32 mouse cellular contexts compared by ENCODE assay signal in genomic region chr12:36926225-36926624, GRCm38 (mm10).
DNase-seq lines count a peak whose midpoint lies in the region; ATAC-seq and TF ChIP-seq lines count a peak whose summit lies in the region.
"Had no signal": no experiment of that assay in that cellular context is flagged by ENCODE, and none has a peak within 500 bp of the region (broad histone marks: within the 10 kb centered on the region; RNA-seq: fewer than 3 reads in every experiment).

No protein-coding gene starts in this region.

- 0 out of 2 replicates have a peak, but pooled peaks have one; percentile 21 for TF ChIP-seq EP300 in heart, postnatal 0 days (IDR thresholded peaks at IDR 0.05; ENCODE audit: low read depth)

- H3K9me3 ChIP-seq in heart, postnatal 0 days (replicated peaks; ENCODE audit: control insufficient read depth, low read length), result no peaks in the 10 kb centered on the region
- H3K9me3 ChIP-seq in limb, embryonic 12.5 days, result no peaks in the 10 kb centered on the region
- no peaks in the 10 kb centered on the region for H3K9me3 ChIP-seq in limb, embryonic 10.5 days (replicated peaks)
- H3K9me3 ChIP-seq in forebrain, embryonic 11.5 days (ENCODE audit: control insufficient read depth, low read length), result no peaks in the 10 kb centered on the region
- H3K9me3 ChIP-seq: embryonic facial prominence, embryonic 12.5 days; forebrain, embryonic 10.5 days; heart, embryonic 10.5 days; heart, embryonic 15.5 days; liver, embryonic 15.5 days; midbrain, embryonic 12.5 days; neural tube, embryonic 12.5 days had no signal

- no peak overlapping the region for H3K27ac ChIP-seq in heart, postnatal 0 days (ENCODE audit: low read depth)
- 0 out of 2 replicates have a peak overlapping the region, but pooled peaks have one; percentile 23 for H3K27ac ChIP-seq in limb, embryonic 12.5 days
- H3K27ac ChIP-seq in limb, embryonic 10.5 days, result no peak overlapping the region
- H3K27ac ChIP-seq in forebrain, embryonic 11.5 days (ENCODE audit: low read depth, low read length), result no peak overlapping the region
- H3K27ac ChIP-seq: embryonic facial prominence, embryonic 12.5 days; forebrain, embryonic 10.5 days; heart, embryonic 10.5 days; heart, embryonic 15.5 days; hindbrain, embryonic 14.5 days; liver, embryonic 15.5 days; midbrain, embryonic 12.5 days; neural tube, embryonic 12.5 days; stomach, postnatal 0 days had no signal

- no peaks in the 10 kb centered on the region for H3K36me3 ChIP-seq in heart, postnatal 0 days (replicated peaks; ENCODE audit: control insufficient read depth, insufficient read depth, low read length)
- H3K36me3 ChIP-seq in limb, embryonic 12.5 days, result no peaks in the 10 kb centered on the region
- no peaks in the 10 kb centered on the region for H3K36me3 ChIP-seq in limb, embryonic 10.5 days
- no peaks in the 10 kb centered on the region for H3K36me3 ChIP-seq in forebrain, embryonic 11.5 days (ENCODE audit: control insufficient read depth, insufficient read depth, low read length)
- H3K36me3 ChIP-seq: embryonic facial prominence, embryonic 12.5 days; forebrain, embryonic 10.5 days; heart, embryonic 10.5 days; heart, embryonic 15.5 days; liver, embryonic 15.5 days; midbrain, embryonic 12.5 days; neural tube, embryonic 12.5 days had no signal

- no peak for TF ChIP-seq CTCF in heart, postnatal 0 days (IDR thresholded peaks at IDR 0.05; ENCODE audit: low read depth)

- H3K27me3 ChIP-seq in heart, postnatal 0 days (ENCODE audit: control insufficient read depth, insufficient read depth, low read length), result no peaks in the 10 kb centered on the region
- H3K27me3 ChIP-seq in limb, embryonic 12.5 days, result no peaks in the 10 kb centered on the region
- H3K27me3 ChIP-seq in limb, embryonic 10.5 days (ENCODE audit: low read depth, poor library complexity, severe bottlenecking), result no peaks in the 10 kb centered on the region
- no peaks in the 10 kb centered on the region for H3K27me3 ChIP-seq in forebrain, embryonic 11.5 days (ENCODE audit: control insufficient read depth, insufficient read depth, low read length)
- H3K27me3 ChIP-seq: embryonic facial prominence, embryonic 12.5 days; heart, embryonic 15.5 days; liver, embryonic 15.5 days; midbrain, embryonic 12.5 days; neural tube, embryonic 12.5 days had no signal

- 0 out of 2 replicates have a peak, but pooled peaks cover 8% of the 10 kb centered on the region for H3K4me1 ChIP-seq in heart, postnatal 0 days (ENCODE audit: control insufficient read depth, insufficient read depth)
- no peaks in the 10 kb centered on the region; the same call in 1 of the 2 replicates for H3K4me1 ChIP-seq in limb, embryonic 12.5 days (replicated peaks)
- H3K4me1 ChIP-seq in limb, embryonic 10.5 days, result peaks cover 15% of the 10 kb centered on the region
- H3K4me1 ChIP-seq in forebrain, embryonic 11.5 days (replicated peaks; ENCODE audit: control insufficient read depth, insufficient read depth, low read length), result no peaks in the 10 kb centered on the region
- H3K4me1 ChIP-seq: embryonic facial prominence, embryonic 12.5 days; heart, embryonic 10.5 days; liver, embryonic 15.5 days; midbrain, embryonic 12.5 days; neural tube, embryonic 12.5 days had no signal

- WGBS in heart, postnatal 0 days, result 39% methylated on average over 4 of the region's 4 CpGs
- WGBS in limb, embryonic 12.5 days, result 44% methylated on average over 4 of the region's 4 CpGs
- 51% methylated on average over 4 of the region's 4 CpGs for WGBS in limb, embryonic 10.5 days
- 84% methylated on average over 4 of the region's 4 CpGs for WGBS in forebrain, embryonic 11.5 days

- ATAC-seq in heart, postnatal 0 days (ENCODE audit: insufficient read depth, low read depth), result no peak
- no peak for ATAC-seq in limb, embryonic 12.5 days (ENCODE audit: insufficient number of reproducible peaks, insufficient read depth, low FRiP score, low TSS enrichment, low read depth)
- ATAC-seq in megakaryocyte progenitor cell, adult 5-6 weeks (replicated peaks; ENCODE audit: poor library complexity), result peak; percentile 84
- ATAC-seq in forebrain, embryonic 11.5 days (replicated peaks; ENCODE audit: low FRiP score), result no peak
- ATAC-seq: forebrain, postnatal 0 days had no signal

- no peak overlapping the region for H3K4me3 ChIP-seq in heart, postnatal 0 days (ENCODE audit: low read depth, low read length)
- no peak overlapping the region for H3K4me3 ChIP-seq in limb, embryonic 12.5 days (replicated peaks)
- H3K4me3 ChIP-seq in limb, embryonic 10.5 days, result no peak overlapping the region
- no peak overlapping the region for H3K4me3 ChIP-seq in forebrain, embryonic 11.5 days (ENCODE audit: low read depth, low read length)
- H3K4me3 ChIP-seq: embryonic facial prominence, embryonic 12.5 days; forebrain, embryonic 10.5 days; heart, embryonic 10.5 days; heart, embryonic 15.5 days; liver, embryonic 15.5 days; midbrain, embryonic 12.5 days; myocyte; neural tube, embryonic 12.5 days had no signal

- no peak overlapping the region for H3K4me2 ChIP-seq in heart, postnatal 0 days (ENCODE audit: low read depth, low read length)
- no peak overlapping the region for H3K4me2 ChIP-seq in limb, embryonic 12.5 days
- H3K4me2 ChIP-seq in forebrain, embryonic 11.5 days (ENCODE audit: low read depth, low read length, severe bottlenecking), result no peak overlapping the region
- H3K4me2 ChIP-seq: embryonic facial prominence, embryonic 12.5 days; heart, embryonic 15.5 days; hindbrain, embryonic 14.5 days; liver, embryonic 15.5 days; midbrain, embryonic 12.5 days; neural tube, embryonic 12.5 days had no signal

- intact Hi-C loops in heart, postnatal 25 days (cut with DNase I), result no loop called here
- intact Hi-C loops in left cerebral cortex, postnatal 4 days (cut with DNase I), result no loop called here

- no peak for DNase-seq in heart, postnatal 0 days (ENCODE audit: low spot score)
- DNase-seq in heart, postnatal 25 days (ENCODE audit: low spot score), result no peak
- DNase-seq in limb, embryonic 10.5 days (ENCODE audit: low spot score), result no peak
- peak; percentile 10 for DNase-seq in MEL-GATA-1-ER (ENCODE audit: extremely low read depth, low read depth)
- DNase-seq in forebrain, embryonic 11.5 days (ENCODE audit: low spot score), result no peak
- no peak for DNase-seq in left cerebral cortex, postnatal 4 days
- DNase-seq: adrenal gland, postnatal 25 days; cerebellum, adult 18-20 months; cerebellum, postnatal 10 days; forebrain, postnatal 0 days; gastrocnemius, postnatal 14 days; heart, adult 11 months; heart, postnatal 4 days; kidney, adult 11 months; layer of hippocampus, postnatal 36 days; lung, postnatal 14 days; right cerebral cortex, adult 18-20 months; spleen, adult 18-20 months; thymus, adult 18-20 months; thymus, postnatal 25 days had no signal

- no peak overlapping the region for H3K9ac ChIP-seq in heart, postnatal 0 days (replicated peaks; ENCODE audit: low read depth, low read length)
- no peak overlapping the region for H3K9ac ChIP-seq in limb, embryonic 12.5 days (replicated peaks)
- H3K9ac ChIP-seq in forebrain, embryonic 11.5 days (ENCODE audit: low read length), result no peak overlapping the region
- H3K9ac ChIP-seq: embryonic facial prominence, embryonic 12.5 days; forebrain, postnatal 0 days; heart, embryonic 15.5 days; hindbrain, embryonic 14.5 days; liver, embryonic 15.5 days; midbrain, embryonic 12.5 days; neural tube, embryonic 12.5 days had no signal
